ENCODE assay signal across 8 mouse cellular contexts in the genomic region with DNA sequence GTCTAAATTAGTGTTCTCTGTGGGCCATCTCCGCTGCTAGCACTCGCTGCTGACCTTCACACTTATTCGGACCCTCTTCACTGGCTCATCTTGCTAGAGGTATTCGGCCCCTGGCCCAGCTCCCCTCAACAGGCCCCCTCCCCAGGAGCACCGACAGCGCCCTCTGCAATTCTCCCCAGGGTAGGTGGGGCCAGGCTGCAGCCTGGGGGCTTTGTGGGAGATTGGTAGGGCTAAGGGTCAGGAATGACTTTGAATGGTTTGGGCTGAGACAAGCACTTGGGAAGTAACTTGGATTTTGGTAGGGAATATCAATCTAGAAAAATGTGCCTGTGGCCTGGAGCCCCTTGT. TPM values are rescaled to one million over a fixed set of nuclear protein-coding genes. Genes with fewer than 3 reads are reported as not detected.
A peak's percentile ranks its signal among the peaks of the same experiment; 100 is the strongest.
DNase-seq lines count a peak whose midpoint lies in the region; ATAC-seq and TF ChIP-seq lines count a peak whose summit lies in the region.

No protein-coding gene starts in this region.

- no peaks in the 10 kb centered on the region for H3K36me3 ChIP-seq in limb, embryonic 14.5 days (ENCODE audit: control insufficient read depth, insufficient read depth, low read length)
- no peaks in the 10 kb centered on the region for H3K36me3 ChIP-seq in stomach, embryonic 16.5 days (ENCODE audit: control insufficient read depth, insufficient read depth, low read length)

- no peaks in the 10 kb centered on the region for H3K9me3 ChIP-seq in limb, embryonic 14.5 days (ENCODE audit: control insufficient read depth, low read length)
- H3K9me3 ChIP-seq in stomach, embryonic 16.5 days (replicated peaks; ENCODE audit: control insufficient read depth, low read length) = no peaks in the 10 kb centered on the region

- peak overlapping the region; percentile 57 for H3K9ac ChIP-seq in limb, embryonic 14.5 days (ENCODE audit: low read depth, low read length, severe bottlenecking)
- peak overlapping the region; percentile 68 for H3K9ac ChIP-seq in stomach, embryonic 16.5 days (ENCODE audit: low read length)

- ATAC-seq in limb, embryonic 14.5 days (ENCODE audit: low FRiP score, low read depth) = peak; percentile 51
- no peak for ATAC-seq in stomach, embryonic 16.5 days (ENCODE audit: insufficient read depth, low FRiP score)
- no peak for ATAC-seq in frontal cortex, adult (ENCODE audit: low TSS enrichment)

- H3K4me2 ChIP-seq in limb, embryonic 14.5 days (replicated peaks; ENCODE audit: low read depth, low read length, severe bottlenecking) = peak overlapping the region; percentile 55
- peak overlapping the region; percentile 64 for H3K4me2 ChIP-seq in stomach, embryonic 16.5 days (ENCODE audit: low read depth, low read length)

- no peak for TF ChIP-seq POLR2A in cerebellum, adult 2 months (IDR thresholded peaks at IDR 0.05; ENCODE audit: borderline replicate concordance, insufficient read depth, low read length)
- no peak for TF ChIP-seq POLR2A in limb, embryonic 14.5 days (IDR thresholded peaks at IDR 0.05; ENCODE audit: borderline replicate concordance, extremely low read depth, insufficient read depth, insufficient read length)

- peak overlapping the region; percentile 94 for H3K4me3 ChIP-seq in cerebellum, adult 2 months (replicated peaks; ENCODE audit: insufficient read depth, low read depth, low read length)
- H3K4me3 ChIP-seq in limb, embryonic 14.5 days (replicated peaks; ENCODE audit: low read length) = peak overlapping the region; percentile 51
- peak overlapping the region; percentile 51 for H3K4me3 ChIP-seq in stomach, embryonic 16.5 days (replicated peaks; ENCODE audit: low read length)

- 4% methylated on average over 6 of the region's 6 CpGs for WGBS in cerebellum, adult 2 months
- WGBS in limb, embryonic 14.5 days = 23% methylated on average over 6 of the region's 6 CpGs
- 24% methylated on average over 6 of the region's 6 CpGs for WGBS in stomach, embryonic 16.5 days

- no peak overlapping the region for H3K27ac ChIP-seq in cerebellum, adult 2 months (ENCODE audit: insufficient read depth, low read length)
- no peak overlapping the region for H3K27ac ChIP-seq in limb, embryonic 14.5 days (replicated peaks; ENCODE audit: low read depth, low read length)
- H3K27ac ChIP-seq in stomach, embryonic 16.5 days (ENCODE audit: low read length) = no peak overlapping the region

- TF ChIP-seq CTCF in cerebellum, adult 2 months (IDR thresholded peaks at IDR 0.05; ENCODE audit: borderline replicate concordance, insufficient read depth, low read depth, low read length) = no peak

- H3K27me3 ChIP-seq in cerebellum, adult 2 months (ENCODE audit: control insufficient read depth, insufficient read depth, low read length) = no peaks in the 10 kb centered on the region
- H3K27me3 ChIP-seq in limb, embryonic 14.5 days (ENCODE audit: control insufficient read depth, insufficient read depth, low read length) = no peaks in the 10 kb centered on the region
- no peaks in the 10 kb centered on the region; the same call in 1 of the 2 replicates for H3K27me3 ChIP-seq in stomach, embryonic 16.5 days (ENCODE audit: control insufficient read depth, insufficient read depth, low read length)

- H3K4me1 ChIP-seq in cerebellum, adult 2 months (ENCODE audit: control insufficient read depth, insufficient read depth, low read length) = no peaks in the 10 kb centered on the region
- no peaks in the 10 kb centered on the region for H3K4me1 ChIP-seq in limb, embryonic 14.5 days (ENCODE audit: control insufficient read depth, insufficient read depth, low read length)
- no peaks in the 10 kb centered on the region for H3K4me1 ChIP-seq in stomach, embryonic 16.5 days (ENCODE audit: control insufficient read depth, insufficient read depth, low read length)

- intact Hi-C loops in gastrocnemius, postnatal 36 days (cut with DNase I) = no loop called here

- no peak for DNase-seq in cerebellum, adult 2 months
- no peak for DNase-seq in cerebellum, postnatal 14 days
- peak; percentile 2 for DNase-seq in ovary, postnatal 36 days (ENCODE audit: low spot score)
- no peak for DNase-seq in ovary, postnatal 14 days (ENCODE audit: low spot score)
- peak; percentile 2 for DNase-seq in limb, embryonic 14.5 days (ENCODE audit: low spot score)
- no peak for DNase-seq in gastrocnemius, postnatal 36 days

RNA-seq across cellular contexts. Expression of a gene that starts 46.0 kb away (rescaled TPM):
- 0.26 and 0.43 TPM in 2 replicates for polyA plus RNA-seq in cerebellum, adult 2 months (2012; rRNA removed)
- 8.8 and 9.8 TPM in 2 replicates for polyA plus RNA-seq in limb, embryonic 14.5 days (2012; rRNA removed)
- 7.3 and 7.8 TPM in 2 replicates for polyA plus RNA-seq in limb, embryonic 14.5 days (2014; fragmentation: Nextera tagmentation; extraction: Ambion mirVana)
- polyA plus RNA-seq in stomach, embryonic 16.5 days (2015; fragmentation: Nextera tagmentation; extraction: Ambion mirVana) = 3.7 and 4.4 TPM in 2 replicates
- under 1 TPM; 0.18 to 0.54 TPM for total RNA-seq in gastrocnemius, postnatal 36 days (2021)

Comparison
In these comparisons a context has a peak if more than half of its experiments do, and no peak if none do; other contexts are left out.
1. DNase-seq: peak in ovary, postnatal 36 days (single experiment) and limb, embryonic 14.5 days (single experiment); none in cerebellum, adult 2 months (0 of 2), cerebellum, postnatal 14 days (0 of 2), ovary, postnatal 14 days (single experiment) and gastrocnemius, postnatal 36 days (0 of 2).
2. Peak in every context shown above with its lines, with median percentiles within 50 percentile points of each other: H3K4me3 ChIP-seq.